Mouse (Mus musculus): ENCODE data around the gene Bag5. TPM values are rescaled to one million over a fixed set of nuclear protein-coding genes. Genes with fewer than 3 reads are reported as not detected.
A peak's percentile ranks its signal among the peaks of the same experiment; 100 is the strongest.

Bag5 gene
- polyA plus RNA-seq (2015; fragmentation: Nextera tagmentation; extraction: Ambion mirVana) = 65.1 and 67.8 TPM in 2 replicates

DNA sequence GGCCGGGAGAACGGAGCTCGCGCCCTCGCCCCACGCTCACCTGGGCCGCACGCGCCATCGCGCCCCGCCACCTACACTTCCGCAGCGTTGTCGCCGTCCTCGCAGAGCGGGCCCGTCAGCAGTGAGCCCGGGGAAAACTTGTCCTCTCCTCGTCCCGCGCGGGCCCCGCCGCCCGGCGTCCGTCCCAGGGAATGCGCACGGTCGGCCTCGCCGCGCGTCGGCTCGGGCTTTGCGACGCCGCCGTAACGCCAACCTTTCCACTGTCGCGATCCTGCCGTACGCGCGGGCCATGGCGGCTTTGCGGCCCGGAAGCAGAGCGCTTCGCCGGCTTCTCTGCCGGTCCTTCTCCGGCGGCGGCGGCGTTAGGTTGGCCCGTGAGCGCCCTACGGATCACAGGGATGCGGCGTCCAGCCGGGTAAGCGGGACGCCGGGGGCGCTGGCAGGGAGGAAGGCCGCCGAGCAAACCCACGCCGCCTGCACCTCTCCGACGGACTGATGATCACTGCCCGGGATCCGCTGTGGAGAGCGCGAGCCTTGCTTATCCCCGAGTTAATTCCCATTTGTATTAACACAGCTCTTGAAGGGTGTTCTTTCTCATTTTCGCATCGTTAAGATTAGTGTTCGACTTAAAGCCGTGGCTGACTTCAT, at the start of gene Bag5, which contains the start of gene Apopt1:
Gene Bag5, minus strand, starts transcription at position 254 of the 648 bp plus-strand sequence.
Gene Apopt1, plus strand, starts transcription at position 258 of the 648 bp plus-strand sequence.
- H3K36me3 ChIP-seq = peaks cover 29% of the 10 kb centered on the region
- H3K9ac ChIP-seq = peak within 1 kb of the TSS; percentile 78
- no peaks in the 10 kb centered on the region for H3K9me3 ChIP-seq
- peak; percentile 95 for ATAC-seq (ENCODE audit: low FRiP score, low read depth)
- peak within 1 kb of the TSS; percentile 83 for H3K27ac ChIP-seq (replicated peaks)
- peak within 1 kb of the TSS; percentile 87 for H3K4me3 ChIP-seq
- no peaks in the 10 kb centered on the region for H3K27me3 ChIP-seq
- WGBS = under 1% methylated on average over 78 of the region's 86 CpGs
- H3K4me1 ChIP-seq (replicated peaks) = peaks cover 29% of the 10 kb centered on the region
- peak within 1 kb of the TSS; percentile 84 for H3K4me2 ChIP-seq

DNA sequence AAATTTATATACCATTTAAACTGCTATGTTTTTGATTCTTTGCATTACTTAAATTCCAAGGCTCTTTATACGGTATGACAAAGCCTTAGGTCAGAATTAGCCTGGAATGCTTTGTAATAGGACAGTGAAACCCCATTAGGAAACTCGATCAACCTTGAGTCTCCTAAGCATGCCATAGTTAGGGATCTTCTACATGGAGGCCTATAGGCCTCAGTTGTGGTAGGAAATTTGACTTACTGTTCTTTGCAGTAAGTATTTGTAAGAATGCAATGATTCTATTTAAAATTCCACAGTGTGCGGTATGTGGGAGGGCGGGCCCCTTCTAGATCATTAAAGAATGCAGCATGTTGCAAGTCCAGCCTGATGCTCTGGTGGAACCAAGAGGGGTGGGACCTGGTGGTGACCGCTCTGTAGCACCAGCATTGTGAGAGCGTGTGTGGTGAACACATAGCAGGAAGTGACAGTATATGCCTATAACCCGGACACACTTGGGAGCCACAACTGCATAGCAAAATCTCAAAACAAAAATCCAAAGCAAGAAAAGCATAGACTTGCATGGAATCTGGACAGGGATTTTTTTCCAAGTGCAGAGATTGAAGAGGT, 47.4 kb upstream of the Bag5 start:
- peak overlapping the region; percentile 97 for H3K27ac ChIP-seq (replicated peaks)
- no peak for ATAC-seq (ENCODE audit: low FRiP score, low read depth)
- peak overlapping the region; percentile 97 for H3K9ac ChIP-seq
- H3K36me3 ChIP-seq = no peaks in the 10 kb centered on the region
- H3K27me3 ChIP-seq = no peaks in the 10 kb centered on the region
- peaks cover 45% of the 10 kb centered on the region for H3K4me1 ChIP-seq (replicated peaks)
- WGBS = 70% methylated on average over 7 of the region's 7 CpGs
- peak overlapping the region; percentile 95 for H3K4me2 ChIP-seq
- no peaks in the 10 kb centered on the region for H3K9me3 ChIP-seq
- H3K4me3 ChIP-seq = peak overlapping the region; percentile 88

DNA sequence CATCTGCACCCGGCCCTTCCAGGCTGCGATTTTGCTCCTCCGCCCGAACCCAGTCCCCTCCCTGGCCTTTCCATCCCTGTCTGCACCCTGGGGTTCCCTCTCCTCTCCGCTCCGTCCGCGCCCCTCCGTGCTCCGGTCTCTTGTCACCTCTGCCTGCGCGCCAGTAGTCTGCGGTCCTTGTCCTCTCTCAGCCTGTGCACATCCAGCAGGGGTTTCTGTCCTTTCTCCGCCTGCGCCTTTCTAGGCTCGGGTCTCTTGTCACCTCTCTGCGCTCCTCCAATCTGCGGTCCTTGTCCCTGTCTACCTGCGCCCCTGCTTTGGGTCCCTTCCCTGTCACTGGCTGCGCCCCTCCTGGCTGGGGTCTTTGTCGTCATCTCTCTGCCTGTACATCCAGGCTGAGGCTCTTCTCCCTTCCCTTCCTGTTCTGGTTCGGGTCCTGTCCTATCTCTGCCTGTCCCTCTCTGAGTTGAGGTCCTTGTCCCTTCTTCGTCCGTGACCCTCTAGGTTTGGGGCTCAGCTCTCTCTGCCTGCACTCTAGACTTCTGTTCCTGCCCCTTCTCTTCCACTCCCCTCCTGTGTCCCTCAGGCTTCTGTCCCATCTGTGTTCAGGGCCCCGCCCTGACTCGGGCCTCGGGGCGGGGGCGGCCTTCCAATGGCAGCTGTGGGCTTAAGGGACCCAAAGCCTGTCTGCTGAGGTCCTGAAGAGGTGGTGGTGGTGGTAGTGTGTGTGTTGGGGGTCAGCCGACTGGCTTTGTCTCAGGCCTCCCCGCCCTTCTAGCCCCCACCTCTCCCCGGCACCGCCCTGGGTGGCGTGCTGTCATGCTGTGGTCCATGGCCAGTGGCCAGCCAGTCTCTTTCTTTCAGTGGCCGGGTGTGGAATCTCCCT, 46.4 kb upstream of the Bag5 start:
- peak overlapping the region; percentile 95 for H3K4me2 ChIP-seq
- peaks cover 43% of the 10 kb centered on the region for H3K4me1 ChIP-seq (replicated peaks)
- H3K9me3 ChIP-seq = no peaks in the 10 kb centered on the region
- peak; percentile 63 for ATAC-seq (ENCODE audit: low FRiP score, low read depth)
- H3K27ac ChIP-seq (replicated peaks) = peak overlapping the region; percentile 97
- H3K4me3 ChIP-seq = peak overlapping the region; percentile 88
- no peaks in the 10 kb centered on the region for H3K36me3 ChIP-seq
- H3K9ac ChIP-seq = peak overlapping the region; percentile 97
- no peaks in the 10 kb centered on the region for H3K27me3 ChIP-seq
- under 1% methylated on average over 33 of the region's 35 CpGs for WGBS

DNA sequence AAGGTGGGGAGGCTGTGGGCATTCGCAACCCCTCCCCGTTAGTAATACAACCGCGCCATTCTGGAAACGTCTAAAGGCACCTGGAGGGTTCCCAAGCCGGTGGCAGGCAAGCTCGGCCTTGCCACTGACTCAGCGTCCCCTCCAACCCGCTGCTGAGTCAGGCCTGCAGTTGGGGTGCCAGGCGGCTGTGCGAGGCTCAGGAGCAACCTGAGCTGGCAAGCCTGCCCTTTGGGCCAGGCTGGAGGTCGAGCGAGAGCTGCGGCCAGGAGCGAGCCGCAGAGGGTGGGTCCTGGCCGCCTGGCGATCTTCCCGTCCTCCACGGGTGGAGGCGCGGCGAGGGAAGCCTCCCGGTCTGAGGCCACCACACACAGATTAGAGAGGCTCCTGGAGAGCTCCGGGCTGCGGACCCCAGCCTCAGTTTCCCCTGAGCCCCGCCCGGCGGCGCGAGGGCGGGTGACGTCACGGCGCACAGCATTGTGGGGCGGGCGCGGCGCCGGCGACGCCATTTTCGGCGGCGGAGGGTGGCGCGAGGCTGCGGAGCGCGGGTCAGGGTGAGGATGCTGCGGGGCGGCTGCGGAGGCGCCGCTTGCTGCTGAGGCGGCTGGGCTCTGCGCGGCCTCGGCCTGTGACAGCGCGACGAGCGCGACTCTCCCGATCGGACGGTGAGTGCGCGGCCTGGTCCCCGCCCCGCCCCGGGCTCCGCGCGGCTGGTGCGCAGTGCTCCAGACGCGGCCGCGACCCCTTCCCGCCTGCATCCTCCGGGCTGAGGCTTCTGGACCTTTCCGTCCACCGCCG, 45.5 kb upstream of the Bag5 start, which contains the start of gene Klc1:
Gene Klc1, plus strand, starts transcription at position 469 of the 795 bp plus-strand sequence.
- Histone ChIP-seq H3K27me3 (no peaks in the 10 kb centered on the region), H3K27ac (replicated peaks) (peak within 1 kb of the TSS; percentile 97), H3K36me3 (no peaks in the 10 kb centered on the region), H3K4me2 (peak within 1 kb of the TSS; percentile 95), H3K9ac (peak within 1 kb of the TSS; percentile 97), H3K9me3 (no peaks in the 10 kb centered on the region), H3K4me3 (peak within 1 kb of the TSS; percentile 88), H3K4me1 (replicated peaks) (peaks cover 43% of the 10 kb centered on the region)
- WGBS = under 1% methylated on average over 58 of the region's 85 CpGs
- peak; percentile 88 for ATAC-seq (ENCODE audit: low FRiP score, low read depth)

DNA sequence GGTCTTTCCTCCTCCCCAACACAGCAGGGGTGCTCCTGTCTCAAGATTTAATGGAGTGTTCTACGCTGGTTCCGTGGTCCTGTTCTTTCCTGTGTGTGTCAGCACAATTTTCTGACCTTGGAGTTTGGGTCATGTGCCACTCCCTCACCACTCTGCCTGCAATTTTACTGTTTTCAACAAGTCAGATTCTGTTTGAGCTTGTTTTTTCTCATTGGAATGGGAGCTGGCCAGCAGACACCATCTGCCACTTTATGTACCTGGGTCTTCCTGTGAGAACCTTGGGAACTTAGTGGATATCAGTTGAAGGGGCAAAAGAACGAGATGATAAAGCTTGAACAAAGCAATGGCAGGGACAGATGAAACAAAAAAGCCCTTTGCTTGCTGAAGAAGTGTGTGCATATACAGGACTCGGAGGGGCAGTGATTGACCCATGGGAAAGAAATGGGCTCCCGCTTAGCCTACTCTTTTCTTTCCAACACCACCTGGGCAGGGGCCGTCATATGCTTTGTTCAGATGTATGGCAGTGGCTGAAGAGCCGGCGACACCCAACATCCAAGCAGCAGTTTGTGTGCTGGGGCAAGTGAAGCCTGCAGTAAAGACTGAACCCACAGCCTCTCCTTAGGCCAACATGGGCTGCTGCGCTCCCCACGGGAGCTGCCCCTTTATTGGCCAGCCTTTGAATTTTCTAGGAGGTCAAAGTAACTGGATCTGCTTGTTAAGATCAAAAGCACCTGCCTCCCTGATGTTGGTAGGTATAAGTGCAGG, 44.7 kb upstream of the Bag5 start:
- ATAC-seq (ENCODE audit: low FRiP score, low read depth) = no peak

DNA sequence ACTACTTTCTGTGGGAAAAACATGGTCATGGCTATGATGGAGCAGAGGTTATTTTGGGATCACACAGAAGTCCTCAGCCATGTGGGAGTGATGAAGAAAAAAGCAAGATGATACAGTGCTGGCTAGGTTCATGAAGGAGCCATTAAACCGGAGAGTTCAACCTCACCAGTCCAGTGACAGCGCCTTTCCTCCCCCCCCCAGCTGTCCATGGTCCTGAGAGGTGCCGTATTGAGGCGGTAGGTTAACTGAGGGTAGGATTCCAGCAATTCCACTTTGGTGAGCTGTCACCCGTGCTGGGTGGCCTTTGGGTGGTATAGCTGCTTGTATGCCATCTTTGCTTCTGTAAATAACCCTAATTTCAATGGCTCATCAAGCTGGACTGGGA, 43.6 kb upstream of the Bag5 start:
- no peak overlapping the region for H3K4me3 ChIP-seq
- peaks cover 31% of the 10 kb centered on the region for H3K4me1 ChIP-seq (replicated peaks)
- H3K4me2 ChIP-seq = no peak overlapping the region
- no peaks in the 10 kb centered on the region for H3K36me3 ChIP-seq
- 58% methylated on average over 5 of the region's 5 CpGs for WGBS
- H3K9ac ChIP-seq = no peak overlapping the region
- no peak for ATAC-seq (ENCODE audit: low FRiP score, low read depth)
- H3K27me3 ChIP-seq = no peaks in the 10 kb centered on the region
- H3K27ac ChIP-seq (replicated peaks) = no peak overlapping the region
- H3K9me3 ChIP-seq = no peaks in the 10 kb centered on the region

More for the DNA sequence above, 44.7 kb upstream of the Bag5 start:
- Histone ChIP-seq H3K9me3 (no peaks in the 10 kb centered on the region), H3K4me2 (peak overlapping the region; percentile 95), H3K27ac (replicated peaks) (peak overlapping the region; percentile 97), H3K4me3 (peak overlapping the region; percentile 88), H3K36me3 (no peaks in the 10 kb centered on the region), H3K27me3 (no peaks in the 10 kb centered on the region), H3K4me1 (replicated peaks) (peaks cover 42% of the 10 kb centered on the region), H3K9ac (peak overlapping the region; percentile 97)
- 45% methylated on average over 10 of the region's 10 CpGs for WGBS

DNA sequence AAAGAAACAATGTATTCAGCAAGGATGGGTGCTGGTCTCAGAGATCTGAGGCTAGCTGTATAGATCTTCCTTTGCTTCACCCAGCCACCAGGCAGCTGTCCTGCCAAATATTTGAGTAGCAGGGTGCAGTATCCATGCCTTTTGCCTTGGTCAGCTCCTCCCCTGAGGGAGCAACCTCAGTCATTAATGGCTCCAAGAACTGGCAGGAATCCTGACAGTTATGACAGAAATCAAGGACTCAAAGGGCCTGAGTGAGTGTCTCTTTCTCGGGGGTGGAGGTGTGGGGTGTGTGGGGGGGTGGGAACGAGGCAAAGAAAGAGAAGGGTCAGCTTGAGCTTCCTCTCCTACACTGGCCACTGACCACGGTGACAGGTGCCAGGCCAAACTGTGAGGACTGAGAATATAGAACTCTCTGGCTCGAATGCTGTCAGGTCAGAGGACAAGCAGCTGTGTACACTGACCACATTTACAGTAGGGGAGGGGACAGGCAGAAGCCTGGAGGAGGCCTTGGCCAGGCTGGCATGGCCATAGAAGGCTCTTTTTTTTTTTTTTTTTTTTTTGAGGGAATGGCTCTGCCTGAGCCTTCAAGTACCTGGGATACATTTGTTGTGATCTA, 43.1 kb upstream of the Bag5 start:
- Histone ChIP-seq H3K36me3 (no peaks in the 10 kb centered on the region), H3K9ac (no peak overlapping the region), H3K9me3 (no peaks in the 10 kb centered on the region), H3K4me2 (no peak overlapping the region), H3K4me3 (no peak overlapping the region), H3K27ac (replicated peaks) (no peak overlapping the region), H3K27me3 (no peaks in the 10 kb centered on the region), H3K4me1 (replicated peaks) (peaks cover 26% of the 10 kb centered on the region)
- no peak for ATAC-seq (ENCODE audit: low FRiP score, low read depth)
- 62% methylated on average over 4 of the region's 4 CpGs for WGBS

DNA sequence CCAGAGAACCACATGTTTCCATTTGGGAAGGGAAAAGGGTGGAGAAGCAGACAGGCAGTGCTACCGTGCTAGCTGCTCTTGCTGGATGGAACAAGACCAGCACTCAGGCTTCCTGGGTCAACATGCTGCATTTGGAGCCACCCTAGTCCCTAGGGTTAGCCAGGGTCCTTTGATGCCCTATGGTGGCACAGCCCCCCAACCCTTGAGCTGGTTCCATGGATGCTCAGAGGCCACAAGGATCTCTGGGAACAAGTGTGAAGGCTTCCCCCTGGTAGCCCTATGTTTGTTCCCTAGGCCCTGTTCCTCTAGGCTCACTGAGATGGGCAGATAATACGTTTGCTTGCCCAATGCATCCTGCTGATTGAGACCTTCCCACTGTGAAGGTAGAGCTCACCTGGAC, 42.2 kb upstream of the Bag5 start:
- Histone ChIP-seq H3K27me3 (no peaks in the 10 kb centered on the region), H3K4me3 (no peak overlapping the region), H3K9ac (no peak overlapping the region), H3K9me3 (no peaks in the 10 kb centered on the region), H3K27ac (replicated peaks) (no peak overlapping the region), H3K36me3 (no peaks in the 10 kb centered on the region), H3K4me2 (no peak overlapping the region), H3K4me1 (replicated peaks) (peaks cover 17% of the 10 kb centered on the region)
- WGBS = 67% methylated on average over 2 of the region's 2 CpGs
- ATAC-seq (ENCODE audit: low FRiP score, low read depth) = no peak

DNA sequence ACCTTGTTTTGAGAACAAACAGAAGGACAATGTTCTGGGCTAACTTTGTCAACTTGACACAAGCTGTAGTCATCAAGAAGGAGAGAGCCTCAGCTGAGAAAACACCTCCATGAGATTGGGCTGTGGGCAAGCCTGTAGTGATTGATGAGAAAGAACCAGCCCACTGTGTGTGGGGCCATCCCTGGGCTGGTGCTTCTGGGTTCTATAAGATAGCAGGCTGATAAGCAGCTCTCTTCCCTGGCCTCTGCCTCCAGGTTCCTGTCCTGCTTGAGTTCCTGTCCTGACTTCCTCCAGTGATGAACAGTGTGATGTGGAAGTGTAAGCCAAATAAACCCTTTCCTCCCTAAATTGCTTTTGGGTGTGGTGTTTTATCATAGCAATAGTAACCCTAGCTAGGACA, 41.7 kb upstream of the Bag5 start:
- Histone ChIP-seq H3K4me3 (no peak overlapping the region), H3K9ac (no peak overlapping the region), H3K27ac (replicated peaks) (no peak overlapping the region), H3K4me1 (replicated peaks) (peaks cover 11% of the 10 kb centered on the region), H3K27me3 (no peaks in the 10 kb centered on the region), H3K36me3 (no peaks in the 10 kb centered on the region), H3K9me3 (no peaks in the 10 kb centered on the region), H3K4me2 (no peak overlapping the region)
- ATAC-seq (ENCODE audit: low FRiP score, low read depth) = no peak

DNA sequence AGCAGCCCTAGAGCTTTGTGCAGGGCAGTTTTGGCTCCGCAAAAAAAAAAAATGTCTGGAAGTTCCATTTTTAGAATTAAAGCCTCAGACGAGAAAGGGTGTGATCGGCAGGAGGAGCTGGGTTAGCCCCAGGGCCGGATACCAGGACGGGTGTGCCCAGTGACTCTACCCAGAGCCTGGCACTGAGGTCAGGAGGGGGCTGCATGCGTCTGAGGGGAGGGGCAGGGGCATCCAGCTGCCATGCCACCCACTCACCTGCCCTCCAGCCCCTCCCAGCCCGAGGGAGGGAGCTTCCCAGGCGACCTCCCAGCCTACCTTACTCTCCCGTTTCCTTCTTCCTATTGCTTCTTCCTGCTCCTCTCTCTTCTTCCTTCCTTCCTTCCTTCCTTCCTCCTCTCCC, 40.3 kb upstream of the Bag5 start:
- Histone ChIP-seq H3K36me3 (no peaks in the 10 kb centered on the region), H3K27ac (replicated peaks) (no peak overlapping the region), H3K4me2 (no peak overlapping the region), H3K9me3 (no peaks in the 10 kb centered on the region), H3K9ac (no peak overlapping the region), H3K27me3 (no peaks in the 10 kb centered on the region), H3K4me1 (replicated peaks) (peaks cover 10% of the 10 kb centered on the region), H3K4me3 (no peak overlapping the region)
- no peak for ATAC-seq (ENCODE audit: low FRiP score, low read depth)
- WGBS = 66% methylated on average over 9 of the region's 9 CpGs

Measured in hindbrain, embryonic 15.5 days (tissue).